ENCODE assay signal across 18 mouse cellular contexts in genomic region chr17:10808571-10808970, GRCm38 (mm10). TPM values are rescaled to one million over a fixed set of nuclear protein-coding genes. Genes with fewer than 3 reads are reported as not detected.
DNase-seq lines count a peak whose midpoint lies in the region.
"Had no signal": no experiment of that assay in that cellular context is flagged by ENCODE, and none has a peak within 500 bp of the region (broad histone marks: within the 10 kb centered on the region; RNA-seq: fewer than 3 reads in every experiment).

No protein-coding gene starts in this region.

- intact Hi-C loops in left cerebral cortex, postnatal 4 days (cut with DNase I): no loop called here
- intact Hi-C loops in left cerebral cortex, postnatal 25 days (cut with DNase I): no loop called here

- peak; percentile 4 to 8 for DNase-seq in cerebellum, adult 18-20 months
- no peak for DNase-seq in cerebellum, adult 8-10 months
- peak; percentile 20 to 46 for DNase-seq in cerebellum, postnatal 14 days
- no peak for DNase-seq in cerebellum, adult 11 months
- peak; percentile 5 for DNase-seq in left cerebral cortex, postnatal 4 days
- no peak for DNase-seq in left cerebral cortex, postnatal 25 days (ENCODE audit: low spot score in 2 of 2)
- no peak for DNase-seq in c-Kit-positive CD71-positive TER-119-positive erythroid progenitor cells, embryonic 14.5 days (ENCODE audit: low spot score)
- DNase-seq: adrenal gland, postnatal 10 days; adrenal gland, postnatal 36 days; B cell, adult 2 months; gastrocnemius, postnatal 25 days; heart, adult 18-20 months; heart, postnatal 10 days; heart, postnatal 36 days; kidney, adult 18-20 months; kidney, adult 9 months had no signal

RNA-seq across cellular contexts. Expression of gene Pacrg, which starts 31.5 kb away (rescaled TPM):
- 10 to 100 TPM in 1 of 2 experiments, 1 to 10 TPM in 1; 7.7 to 10.6 TPM for total RNA-seq in left cerebral cortex, postnatal 4 days (2021)
- total RNA-seq in left cerebral cortex, postnatal 25 days (2021): 10 to 100 TPM; 15.8 to 17.7 TPM
- total RNA-seq: CH12.LX; common myeloid progenitor, adult 5-6 weeks had no signal

RNA-seq across cellular contexts. Expression of gene Prkn, which starts 31.6 kb away (rescaled TPM):
- 10 to 100 TPM; 12.8 to 16.2 TPM for total RNA-seq in left cerebral cortex, postnatal 4 days (2021)
- 10 to 100 TPM; 15.2 to 21.4 TPM for total RNA-seq in left cerebral cortex, postnatal 25 days (2021)

Comparison
In these comparisons a context has a peak if more than half of its experiments do, and no peak if none do; other contexts are left out.
1. DNase-seq: peak in cerebellum, adult 18-20 months (2 of 2), cerebellum, postnatal 14 days (2 of 2) and left cerebral cortex, postnatal 4 days (single experiment); none in cerebellum, adult 8-10 months (single experiment), cerebellum, adult 11 months (single experiment), left cerebral cortex, postnatal 25 days (0 of 2) and c-Kit-positive CD71-positive TER-119-positive erythroid progenitor cells, embryonic 14.5 days (single experiment).